Mouse (Mus musculus) hindlimb bud, embryonic 11.5 days (tissue): ENCODE results near the gene Srsf10.

Source experiments
- DNase-seq: peaks from one replicate; pipeline ENCODE4 v3.0.0-alpha.2; 2012; ENCODE audit warnings: low read depth, low spot score; ENCODE audit errors: extremely low spot score

Srsf10 gene

GRCm38 (mm10) chr4:135855080-135855479, 467 bp upstream of the Srsf10 start:
- DNase-seq, result no peak

GRCm38 (mm10) chr4:135856223-135857091, 910 bp downstream of the Srsf10 start:
- DNase-seq, result no peak

- DNase-seq, result no peak
Observed at GRCm38 (mm10) chr4:135857597-135858186, 2.1 kb downstream of the Srsf10 start.

- no peak for DNase-seq
Observed at GRCm38 (mm10) chr4:135868996-135869395, 13.4 kb downstream of the Srsf10 start.

GRCm38 (mm10) chr4:135870227-135871023, 14.9 kb downstream of the Srsf10 start:
- no peak for DNase-seq

DNA sequence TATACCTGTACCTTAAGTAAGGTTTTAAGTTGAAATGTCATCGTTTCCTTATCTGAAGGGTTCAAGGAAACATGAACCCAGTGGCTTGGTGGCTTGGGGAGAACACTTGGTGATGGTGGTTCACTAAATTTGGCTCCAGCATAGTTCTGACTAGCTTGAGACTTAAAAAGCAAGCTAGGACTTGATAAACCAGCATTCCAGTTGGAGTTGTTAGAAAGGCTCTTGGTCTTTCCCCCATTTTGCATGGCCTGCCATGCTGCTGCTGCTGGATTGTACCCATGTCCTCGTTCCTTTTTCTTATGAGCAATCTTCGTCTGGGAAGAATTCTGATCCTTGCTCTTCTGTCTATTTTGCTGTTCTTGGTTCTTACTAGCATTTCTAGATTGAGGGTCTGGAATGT, 16.5 kb downstream of the Srsf10 start:
- DNase-seq, result no peak

DNA sequence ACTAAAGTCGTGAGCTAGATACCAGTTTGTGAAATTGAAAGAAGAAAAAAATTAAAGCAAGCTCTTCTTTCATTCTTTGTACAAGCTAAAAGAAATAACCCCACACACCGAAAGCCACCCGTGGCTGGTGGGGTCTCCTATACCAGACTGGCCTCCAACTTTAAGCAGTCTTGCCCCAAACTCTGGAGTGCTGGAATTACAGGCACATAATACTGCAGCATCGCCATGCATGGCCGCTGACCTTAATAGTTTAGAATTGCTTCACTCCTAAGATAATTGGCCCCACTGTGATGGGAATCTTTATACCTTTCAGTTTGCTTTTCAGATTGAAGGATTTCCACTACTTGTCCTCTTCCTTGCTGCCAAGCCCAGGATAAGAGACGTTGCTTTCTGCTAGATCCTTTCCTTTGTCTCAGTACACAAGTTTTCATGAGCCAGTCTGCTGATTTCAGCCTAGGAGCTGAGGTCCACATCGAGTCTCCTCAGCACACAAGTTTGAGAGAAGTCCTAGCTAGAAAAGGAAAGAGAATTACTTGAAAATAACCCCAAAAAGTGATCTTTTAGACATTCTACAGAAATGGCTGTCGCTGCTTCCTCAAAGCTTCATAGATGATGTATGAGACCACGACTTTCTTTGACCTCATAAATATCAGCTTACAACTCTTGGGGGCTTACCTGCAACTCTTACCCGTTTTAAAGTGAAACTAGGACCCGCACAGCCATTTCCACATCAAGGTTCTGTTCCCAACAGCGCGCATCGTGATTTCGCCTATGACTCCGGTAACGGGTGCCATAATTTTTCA, 17.2 kb downstream of the Srsf10 start:
- DNase-seq, result no peak

DNA sequence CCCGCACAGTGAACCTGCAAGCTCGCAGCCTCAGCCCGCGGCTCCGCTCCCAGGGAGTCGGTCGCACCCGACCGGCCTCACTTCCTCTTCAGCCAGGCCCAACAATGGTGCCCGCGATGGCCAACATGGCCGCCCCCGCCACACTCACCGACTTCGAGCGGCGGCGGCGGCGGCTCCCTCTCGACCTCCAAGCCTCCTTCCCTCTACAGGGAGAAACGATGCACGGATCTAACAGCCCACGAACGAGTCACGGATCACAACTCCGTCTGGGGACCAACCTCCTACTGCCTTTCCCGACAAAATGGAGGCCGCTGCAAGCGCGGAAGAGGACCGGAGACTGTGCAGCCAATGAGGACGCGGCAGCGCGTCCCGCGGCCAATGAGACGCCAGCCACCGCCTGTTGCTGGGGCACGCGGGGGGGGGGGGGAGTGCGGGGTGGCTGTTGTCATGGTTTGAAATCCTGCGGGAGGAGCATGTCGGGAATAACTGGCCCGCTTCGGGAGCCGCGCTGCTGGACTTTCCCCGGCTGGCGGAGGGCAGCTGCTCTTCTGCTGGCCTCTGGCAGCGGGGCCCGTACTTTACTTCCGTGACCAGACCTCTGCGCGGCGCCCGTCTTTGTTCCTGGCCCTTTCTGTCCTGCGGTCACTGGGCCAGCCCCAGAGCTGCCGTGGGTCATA, 18.1 kb downstream of the Srsf10 start, which contains the start of gene Pnrc2:
Gene Pnrc2 (minus strand): TSS at position 325 of the 677 bp plus-strand sequence.
- DNase-seq, result no peak

DNA sequence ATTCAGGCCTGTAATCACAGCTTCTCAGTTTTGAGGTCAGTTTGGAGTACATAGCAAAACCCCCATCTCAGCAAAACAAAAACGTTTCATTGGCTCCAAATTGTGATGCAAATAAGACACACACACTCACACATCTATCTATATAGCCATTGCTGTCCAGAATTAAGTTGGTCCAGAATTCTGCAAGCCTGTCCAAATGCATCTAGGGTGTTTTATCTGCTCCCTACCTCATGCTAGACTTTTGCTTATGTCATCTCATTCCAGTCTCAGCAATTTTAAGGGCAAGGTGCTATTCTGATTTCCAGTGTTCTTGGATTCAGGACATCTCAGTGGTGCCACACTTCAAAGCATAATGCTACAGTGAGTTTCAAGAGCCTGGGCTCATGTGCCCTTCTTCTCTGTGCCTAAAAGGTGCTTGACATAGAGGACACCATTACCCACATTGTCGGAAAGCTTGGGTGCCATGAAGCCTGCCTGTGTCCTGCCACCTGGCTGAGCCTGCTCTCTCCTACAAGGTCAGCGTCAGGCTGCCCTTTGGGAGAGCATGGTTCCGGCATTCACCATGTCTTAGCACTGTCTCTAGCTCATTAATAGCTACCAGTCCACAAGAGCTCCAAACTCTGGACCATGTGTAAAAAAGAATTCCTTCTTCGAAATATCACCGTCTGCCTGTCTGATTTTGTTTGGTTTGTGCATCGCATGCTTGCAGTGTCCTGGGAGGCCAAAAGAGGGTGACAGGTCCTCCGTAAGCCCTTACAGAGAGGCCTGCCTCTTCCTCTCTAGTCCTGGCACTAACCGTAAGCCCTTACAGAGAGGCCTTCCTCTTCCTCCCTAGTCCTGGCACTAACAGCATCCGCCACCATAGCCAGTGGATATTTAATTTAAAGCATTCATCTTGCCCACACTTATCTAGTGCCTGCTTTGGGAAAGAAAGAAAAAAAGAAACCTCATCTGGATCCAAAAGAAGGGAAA, 19.3 kb downstream of the Srsf10 start:
- DNase-seq, result no peak

GRCm38 (mm10) chr4:135875546-135875945, 20.0 kb downstream of the Srsf10 start:
- no peak for DNase-seq

- no peak for DNase-seq
Observed at GRCm38 (mm10) chr4:135875991-135876582, 20.5 kb downstream of the Srsf10 start.

DNA sequence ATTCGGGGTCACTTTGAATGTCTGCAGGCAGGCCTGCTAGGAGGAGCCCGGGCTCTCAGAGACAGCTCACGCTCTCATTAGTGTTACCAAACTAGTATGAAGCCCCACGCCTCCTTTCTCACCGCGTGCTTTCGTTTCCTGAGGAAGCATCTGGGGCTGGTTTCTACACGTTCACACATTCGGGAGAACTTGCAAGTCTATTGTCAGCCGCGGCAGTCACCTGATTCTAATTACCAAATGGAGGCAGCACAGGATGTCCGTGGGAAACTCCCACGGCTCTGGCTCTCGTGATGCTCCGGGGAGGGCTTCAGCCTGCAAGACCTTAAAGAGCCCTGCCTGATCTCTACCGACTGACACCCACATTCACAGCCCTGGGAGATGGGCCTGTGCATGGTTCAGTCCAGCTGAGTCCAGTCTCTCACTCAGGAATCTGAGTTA, 21.1 kb downstream of the Srsf10 start:
- no peak for DNase-seq

GRCm38 (mm10) chr4:135877742-135878141, 22.2 kb downstream of the Srsf10 start:
- DNase-seq, result no peak

DNA sequence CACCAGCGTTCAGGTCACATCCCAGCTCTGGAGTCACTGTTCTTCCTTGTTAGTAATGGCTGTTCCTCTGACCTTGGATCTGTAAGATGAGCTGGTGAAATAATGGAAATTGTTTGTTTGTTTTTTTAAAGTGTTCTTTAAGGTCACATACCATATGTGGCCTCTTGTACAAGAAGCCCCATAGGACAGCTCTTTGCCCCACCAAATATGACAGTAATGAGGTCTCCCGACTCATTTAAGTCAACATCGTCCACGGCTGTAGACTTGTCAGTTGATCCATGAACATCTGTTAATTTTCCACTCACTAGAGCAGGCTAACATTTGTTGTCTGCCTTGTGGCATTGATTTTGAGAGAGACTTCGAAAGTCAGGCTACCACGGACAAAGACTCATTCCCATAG, 23.5 kb downstream of the Srsf10 start:
- DNase-seq, result no peak

- no peak for DNase-seq
Observed at GRCm38 (mm10) chr4:135880018-135880417, 24.5 kb downstream of the Srsf10 start.

GRCm38 (mm10) chr4:135880576-135880975, 25.0 kb downstream of the Srsf10 start:
- DNase-seq, result no peak

DNA sequence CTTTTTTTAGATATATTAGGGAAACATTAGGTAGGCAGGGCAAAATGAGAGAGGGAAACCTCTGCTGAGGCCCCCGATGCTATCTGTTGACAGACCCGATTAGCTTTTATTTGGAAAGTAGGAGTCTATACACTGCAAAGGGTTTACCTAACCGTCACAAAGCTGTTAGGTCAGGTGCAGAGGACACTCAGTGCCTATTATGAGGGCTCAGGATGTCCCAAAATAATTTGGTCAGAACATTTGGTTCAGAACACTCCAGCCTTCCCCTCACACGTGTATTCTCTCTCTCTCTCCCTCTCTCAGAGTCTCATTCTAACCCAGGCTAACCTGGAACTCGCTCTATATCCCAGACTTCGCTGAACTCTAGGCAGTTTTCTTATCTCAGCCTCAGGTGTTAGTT, 26.5 kb downstream of the Srsf10 start:
- DNase-seq, result no peak

DNA sequence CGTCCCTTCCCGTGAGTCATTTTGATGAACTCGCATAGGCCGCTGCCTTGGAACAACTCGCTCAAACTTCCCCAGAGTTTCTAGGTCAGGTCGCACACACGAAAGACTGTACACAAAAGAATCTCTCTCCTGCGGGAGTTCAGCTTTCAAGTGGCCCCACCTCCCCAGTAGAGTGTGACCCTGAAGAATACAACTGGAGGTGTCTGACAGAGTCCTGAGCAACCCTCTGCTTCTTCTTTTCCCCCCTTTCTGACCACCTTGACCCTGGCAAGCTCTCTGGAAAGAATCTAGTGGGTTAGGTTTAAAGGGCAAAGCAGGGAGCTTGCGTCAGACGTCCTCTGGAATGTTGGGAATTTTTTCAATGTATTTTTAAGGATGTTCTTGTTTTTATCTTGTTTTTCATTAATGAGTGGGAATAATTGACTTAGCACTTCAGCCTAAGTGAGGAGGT, 27.9 kb downstream of the Srsf10 start:
- no peak for DNase-seq
